Mouse (Mus musculus) liver (tissue): ENCODE results near the gene D430041D05Rik.
A peak's percentile ranks its signal among the peaks of the same experiment; 100 is the strongest.

ENCODE experiments used
- DNase-seq: peaks from one replicate; pipeline ENCODE4 v3.0.0-alpha.2; 2020; ENCODE audit warnings: mixed read lengths

D430041D05Rik gene

DNA sequence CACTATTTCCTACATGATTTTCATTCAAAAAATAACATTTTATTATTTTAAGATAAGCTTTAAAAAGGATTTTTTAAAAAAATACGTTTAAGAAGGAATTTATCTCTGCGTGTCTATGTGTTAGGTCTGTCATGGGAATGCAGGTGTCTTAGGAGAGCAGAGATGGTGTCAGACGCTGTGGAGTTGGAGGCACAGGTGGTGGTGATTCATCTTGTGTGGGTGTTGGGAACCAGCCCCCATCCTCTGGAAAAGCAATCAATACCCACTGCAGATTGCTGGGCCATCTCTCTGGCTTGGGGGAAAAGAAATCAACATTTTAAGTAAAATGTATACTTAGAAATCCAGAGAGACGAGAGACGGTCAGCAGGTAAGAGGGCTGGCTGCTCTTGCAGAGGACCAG, 225.2 kb downstream of the D430041D05Rik start:
- DNase-seq, result no peak

DNA sequence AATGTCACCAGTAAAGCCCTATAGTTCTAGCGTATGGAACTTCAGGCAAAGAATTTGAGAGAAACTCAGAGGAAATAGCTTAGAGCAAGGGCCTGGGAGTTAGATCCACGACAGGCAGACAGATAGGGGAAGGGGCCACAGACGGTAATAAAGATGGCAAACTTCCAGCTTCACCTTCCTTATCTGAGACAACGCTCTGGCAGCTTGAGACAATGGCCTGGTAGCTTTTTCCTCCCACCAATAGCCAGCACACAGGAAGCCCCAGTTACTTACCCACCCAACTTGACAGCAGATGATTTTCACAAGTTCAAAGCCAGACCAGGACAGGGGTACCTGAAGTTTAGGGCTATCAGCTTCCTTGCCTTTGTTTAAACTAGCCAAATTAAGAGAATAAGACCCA, 226.5 kb downstream of the D430041D05Rik start:
- DNase-seq, result no peak

DNA sequence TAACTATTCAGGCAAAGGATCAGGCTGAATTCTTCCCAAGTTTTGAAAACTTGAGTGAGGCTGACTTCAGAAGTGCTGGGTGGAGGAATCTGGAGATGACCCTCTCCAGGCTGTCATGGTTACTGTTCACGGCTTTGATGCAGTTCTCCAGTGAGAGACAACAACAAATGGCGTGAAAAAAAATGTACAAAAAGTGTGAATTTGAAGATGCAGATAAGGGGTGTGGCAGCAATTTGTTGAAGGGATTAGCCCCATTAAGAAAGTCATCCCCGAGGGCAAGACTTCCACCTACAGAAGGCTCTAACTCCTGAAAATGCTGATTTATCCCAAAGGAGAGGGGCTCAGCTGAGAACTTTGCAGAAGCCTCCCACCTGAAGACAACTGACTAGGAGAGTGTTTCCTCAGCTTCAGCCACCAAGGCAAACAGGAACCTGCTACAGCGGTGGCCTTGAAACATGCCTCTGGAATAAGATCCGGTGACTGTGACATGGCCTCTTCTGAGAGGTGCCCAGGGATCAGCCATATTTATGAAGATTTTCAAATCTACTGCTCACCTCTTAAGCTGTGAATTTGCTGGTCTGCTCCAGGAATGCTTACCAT, 227.5 kb downstream of the D430041D05Rik start:
- DNase-seq, result no peak

DNA sequence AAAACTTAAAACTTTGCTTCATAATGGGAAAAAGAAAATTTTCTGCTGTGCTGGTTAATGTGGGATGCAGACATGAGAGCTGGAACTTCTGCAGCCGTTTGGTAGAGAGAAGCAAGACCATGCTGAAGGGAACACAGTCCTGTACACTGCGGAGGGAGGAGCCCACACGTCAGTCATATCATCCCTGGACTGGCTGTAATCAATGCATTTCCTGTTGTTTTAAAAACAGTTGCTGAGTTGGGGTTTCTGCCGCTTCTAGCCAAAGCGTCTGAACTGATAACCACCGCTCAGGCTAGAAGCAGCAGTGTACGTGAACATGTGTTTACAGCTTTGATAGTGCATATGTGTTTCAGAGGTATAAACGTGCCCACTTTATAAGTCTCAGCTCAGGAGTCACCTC, 231.2 kb downstream of the D430041D05Rik start:
- no peak for DNase-seq

DNA sequence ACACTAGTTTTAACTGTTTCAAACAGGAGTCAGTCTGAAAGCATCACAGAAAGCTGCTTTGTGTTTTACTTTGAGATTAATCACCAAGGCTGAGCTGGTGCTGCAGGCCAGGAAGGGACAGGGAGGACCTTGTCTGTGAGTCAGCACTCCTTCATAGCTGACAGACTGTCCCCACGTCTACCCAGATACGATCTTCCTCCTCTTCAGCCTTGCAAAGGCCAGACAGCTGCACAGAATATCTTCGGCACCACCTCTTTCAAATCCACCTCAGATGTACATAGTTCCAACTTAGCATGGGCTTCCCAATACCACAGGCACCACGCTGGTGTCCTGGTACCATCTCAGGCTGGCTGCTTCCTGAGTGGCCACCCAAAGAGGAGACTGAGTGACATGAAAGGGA, 232.6 kb downstream of the D430041D05Rik start:
- no peak for DNase-seq

DNA sequence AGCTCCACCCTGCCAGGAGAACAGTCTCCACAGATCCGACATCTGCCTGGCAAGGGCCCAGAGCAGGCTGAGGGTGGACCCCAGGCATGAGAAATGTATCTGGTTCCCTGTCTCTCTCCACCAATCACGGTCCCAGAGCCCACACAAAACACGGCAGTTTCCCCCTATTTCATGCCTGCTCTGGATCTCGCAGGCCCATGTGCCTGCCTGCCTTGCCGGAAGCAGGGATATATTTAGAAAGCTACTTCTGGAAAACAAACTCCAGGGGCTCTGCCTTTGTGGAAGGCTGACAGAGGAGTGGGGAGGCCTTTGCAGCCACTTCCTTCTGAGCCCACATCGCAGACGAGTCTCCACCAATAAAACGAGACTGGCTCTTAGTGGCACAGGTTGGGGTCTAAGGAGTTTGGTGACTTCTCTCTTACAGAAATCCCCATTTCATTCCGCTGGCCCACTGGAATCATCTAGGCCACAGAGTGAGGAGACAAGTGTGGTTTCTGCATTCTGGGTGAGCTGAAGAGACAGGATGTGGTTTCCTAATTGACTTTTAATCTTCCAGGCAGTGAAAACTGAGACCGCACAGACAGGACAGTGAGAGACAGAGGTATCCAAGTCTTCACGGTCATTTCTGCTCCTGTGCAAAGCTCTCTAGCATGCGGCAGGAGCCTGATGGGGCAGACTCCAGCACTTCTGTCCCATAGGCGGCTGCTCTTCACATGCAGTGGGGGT, 233.7 kb downstream of the D430041D05Rik start:
- DNase-seq, result peak; percentile 28

DNA sequence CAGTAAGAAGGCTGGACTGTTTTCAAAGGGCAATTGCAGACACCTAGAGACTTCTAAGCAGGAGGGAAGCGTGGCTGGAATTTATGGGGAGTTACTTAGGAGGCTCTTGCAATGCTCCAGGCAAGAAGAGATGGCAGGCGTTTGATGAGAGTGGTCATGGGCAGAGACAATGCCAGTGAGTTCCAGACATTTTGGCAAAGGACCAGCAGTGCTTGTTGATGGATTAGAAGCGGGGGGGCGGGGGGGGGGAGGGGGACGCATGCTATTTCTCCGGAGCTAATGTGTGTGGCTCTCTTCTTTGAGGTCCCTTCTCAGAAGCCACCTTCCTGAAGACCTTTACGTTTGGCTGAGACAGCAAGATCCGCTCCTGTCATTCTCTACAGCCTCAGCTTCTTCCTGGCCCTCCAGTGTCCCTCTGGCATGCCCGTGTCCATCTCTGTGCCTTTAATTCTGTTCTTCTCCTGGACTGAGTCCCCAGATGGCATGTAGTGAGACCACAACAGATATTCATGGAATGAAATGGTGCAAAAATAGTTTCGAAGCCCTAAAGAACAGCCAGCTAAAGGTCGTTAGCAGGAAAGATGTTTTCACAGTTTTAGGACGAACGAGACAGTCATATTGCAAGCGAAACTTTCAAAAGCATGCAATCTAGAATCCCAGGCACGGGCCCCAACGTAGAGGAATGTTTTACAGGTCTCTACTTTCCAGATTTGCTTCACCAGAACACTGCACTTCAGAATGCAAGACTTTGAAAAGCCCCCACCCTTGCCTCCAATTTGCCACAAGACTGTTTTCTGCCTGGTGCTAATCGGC, 234.4 kb downstream of the D430041D05Rik start:
- no peak for DNase-seq

DNA sequence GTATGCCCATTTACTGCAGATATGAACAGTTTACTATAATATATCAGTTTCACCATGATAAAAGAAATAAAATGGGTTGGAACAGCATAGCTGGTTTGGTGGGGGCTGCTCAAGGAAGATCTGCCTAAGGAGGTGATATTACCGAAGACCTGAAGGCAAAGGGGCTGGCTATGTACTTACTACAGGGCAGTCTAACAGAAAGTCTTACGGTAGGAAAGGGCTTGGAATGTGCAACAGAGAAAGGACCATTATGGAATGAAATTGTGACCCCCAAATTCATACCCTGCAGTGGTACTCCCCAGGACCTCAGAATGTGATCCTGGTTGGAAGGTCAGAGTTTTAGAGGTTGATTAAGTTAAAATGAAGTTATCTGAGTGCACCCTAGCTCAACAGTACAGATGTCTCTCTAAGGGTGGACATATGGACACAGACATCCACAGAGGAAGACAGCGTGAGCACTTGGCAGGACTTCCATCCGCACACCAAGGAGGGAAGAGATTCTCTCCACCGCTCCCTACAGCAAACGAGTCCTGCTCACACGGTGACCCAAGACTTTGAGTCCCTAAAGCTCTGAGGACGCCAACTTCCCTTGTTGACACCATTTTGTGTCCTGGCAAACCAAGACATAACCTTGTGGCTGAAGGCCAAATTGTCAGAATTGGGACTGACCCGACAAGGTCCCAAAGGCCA, 235.2 kb downstream of the D430041D05Rik start:
- DNase-seq, result no peak

DNA sequence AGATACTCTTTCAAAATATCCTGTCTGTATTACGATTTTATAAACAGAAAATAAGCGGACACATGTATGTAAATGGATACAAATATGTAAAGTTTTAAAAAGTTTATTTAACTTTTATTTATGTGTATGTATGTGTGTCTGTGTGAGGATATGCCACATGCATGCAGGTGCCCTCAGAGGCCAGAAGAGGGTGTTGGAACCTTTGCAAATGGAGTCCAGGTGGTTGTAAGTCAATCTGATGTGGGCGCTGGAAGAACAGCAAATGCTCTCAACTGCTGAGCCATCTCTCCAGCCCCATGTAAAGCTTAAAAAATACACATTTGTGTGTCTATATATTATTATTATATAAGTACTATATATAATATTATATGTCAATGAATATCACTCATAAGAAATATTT, 237.4 kb downstream of the D430041D05Rik start:
- no peak for DNase-seq

DNA sequence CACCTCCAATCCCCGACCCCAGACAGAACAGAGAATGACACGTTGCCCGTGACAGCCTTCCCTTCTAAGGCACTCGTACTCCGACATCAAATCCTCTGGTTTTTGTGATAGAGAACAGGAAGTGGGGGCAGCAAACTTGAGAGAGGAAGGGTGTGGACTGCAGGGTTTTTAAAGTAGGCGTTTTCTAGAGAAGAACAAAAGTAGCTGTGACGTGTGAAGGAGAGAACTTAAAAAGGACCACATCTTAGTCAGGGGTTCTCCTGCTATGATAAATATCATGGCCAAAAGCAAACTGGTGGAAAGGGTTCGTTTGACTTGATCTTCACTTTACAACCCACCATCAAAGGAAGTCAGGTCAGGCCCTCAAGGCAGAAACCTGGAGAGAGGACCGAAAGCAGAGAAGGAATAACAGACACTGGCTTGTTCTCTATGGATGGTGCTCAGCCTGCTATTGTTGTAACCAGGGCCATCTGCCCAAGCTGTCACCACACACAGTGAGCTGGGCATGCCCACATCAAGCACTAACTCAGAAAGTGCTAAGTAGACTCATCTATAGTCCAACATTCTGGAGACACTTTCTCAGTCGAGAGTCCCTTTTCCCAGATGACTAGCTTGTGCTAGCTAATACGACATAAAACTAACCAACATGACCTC, 238.0 kb downstream of the D430041D05Rik start:
- DNase-seq, result no peak

DNA sequence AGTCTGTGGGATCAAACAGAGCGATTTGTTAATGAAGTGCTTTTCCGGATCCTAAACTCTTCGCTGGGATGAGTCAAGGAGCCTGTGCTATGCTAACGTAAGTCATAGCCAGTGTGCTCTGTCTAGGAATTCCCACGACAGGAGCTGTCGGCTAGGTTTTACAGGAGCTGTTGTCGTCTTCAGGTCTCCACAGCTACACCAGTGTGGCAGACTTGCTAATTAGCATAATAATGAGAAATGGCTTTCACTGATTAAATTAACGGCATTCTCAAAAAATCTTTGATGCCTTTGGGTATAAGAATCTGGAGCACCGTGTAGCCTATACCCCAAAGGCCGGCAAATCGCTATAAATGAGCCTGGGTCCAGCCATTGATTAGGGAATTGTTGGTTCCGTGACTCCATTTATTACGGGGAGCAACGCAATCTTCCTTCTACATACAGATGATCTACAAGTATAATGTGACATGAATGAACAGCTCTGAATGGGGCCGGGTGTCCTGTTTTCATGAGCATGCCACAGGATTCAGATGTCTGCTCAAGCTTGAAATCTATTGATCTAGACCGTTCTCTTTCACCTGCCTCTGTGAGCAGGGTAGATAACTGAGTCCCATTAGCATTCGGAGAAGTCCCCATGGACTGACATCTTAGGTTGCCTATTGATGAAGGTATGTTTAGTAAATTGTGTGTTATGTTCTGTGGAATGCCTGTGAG, 242.5 kb downstream of the D430041D05Rik start:
- DNase-seq, result no peak

DNA sequence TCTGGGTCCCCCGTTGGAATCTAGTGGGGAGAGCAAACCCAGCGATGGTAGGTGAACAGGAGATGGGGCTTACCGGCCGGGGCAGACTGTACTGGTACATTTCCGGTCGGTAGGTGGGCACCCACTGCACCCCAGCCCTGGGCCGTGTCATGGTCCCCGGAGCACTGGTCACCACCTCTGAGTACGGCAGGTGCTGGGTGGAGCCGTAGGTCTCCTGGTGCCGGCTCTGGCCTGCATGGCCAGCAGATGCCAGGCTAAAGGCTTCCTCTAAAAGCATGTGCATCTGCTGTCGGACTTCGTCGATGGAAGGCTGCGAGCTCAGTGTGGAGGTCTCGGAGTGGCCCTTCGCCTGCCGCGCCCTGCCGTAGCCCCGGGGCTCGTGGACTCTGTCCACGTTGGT, 243.0 kb downstream of the D430041D05Rik start:
- DNase-seq, result no peak

DNA sequence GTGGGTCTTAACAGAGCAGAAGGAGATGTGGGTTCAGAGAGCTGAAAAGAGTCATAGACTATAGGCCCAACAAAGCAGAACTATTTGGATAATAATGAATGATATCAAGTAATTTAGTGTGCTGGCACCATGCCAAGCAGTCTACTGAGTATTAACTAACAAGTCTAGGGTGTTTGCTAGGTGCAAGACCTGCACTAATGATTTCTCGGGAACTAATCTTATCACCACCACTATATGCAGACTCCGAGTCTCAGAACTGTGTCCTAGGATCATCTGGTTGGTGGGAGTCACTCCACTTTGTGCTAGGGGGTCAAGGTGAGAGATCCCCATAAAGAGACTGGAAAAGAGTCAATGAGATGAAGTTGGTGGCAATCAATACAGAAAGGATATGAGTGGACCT, 245.2 kb downstream of the D430041D05Rik start:
- DNase-seq, result no peak

DNA sequence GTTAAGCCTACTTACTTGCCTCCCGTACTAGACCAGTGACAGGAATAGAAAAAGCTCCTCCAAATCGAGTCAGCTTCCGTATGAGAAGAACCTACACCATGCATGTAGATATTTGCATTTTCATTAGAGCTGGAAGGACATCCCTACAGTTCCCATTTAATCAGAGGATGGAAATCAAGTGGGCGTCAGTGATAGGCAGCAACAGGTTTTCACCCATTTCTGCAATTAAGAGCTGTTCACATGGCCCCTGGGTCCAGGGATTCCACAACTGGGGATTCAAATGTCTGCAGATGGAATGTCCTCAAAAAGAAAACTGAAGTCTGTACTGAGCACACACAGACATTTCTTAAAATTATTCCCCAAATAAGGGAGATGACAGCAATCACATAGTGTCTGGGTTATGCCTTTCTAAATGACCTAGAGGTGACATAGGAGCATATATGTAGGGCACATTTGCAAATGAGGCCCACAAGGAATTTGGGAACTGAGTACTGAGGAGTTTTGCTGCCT, 246.8 kb downstream of the D430041D05Rik start:
- no peak for DNase-seq

DNA sequence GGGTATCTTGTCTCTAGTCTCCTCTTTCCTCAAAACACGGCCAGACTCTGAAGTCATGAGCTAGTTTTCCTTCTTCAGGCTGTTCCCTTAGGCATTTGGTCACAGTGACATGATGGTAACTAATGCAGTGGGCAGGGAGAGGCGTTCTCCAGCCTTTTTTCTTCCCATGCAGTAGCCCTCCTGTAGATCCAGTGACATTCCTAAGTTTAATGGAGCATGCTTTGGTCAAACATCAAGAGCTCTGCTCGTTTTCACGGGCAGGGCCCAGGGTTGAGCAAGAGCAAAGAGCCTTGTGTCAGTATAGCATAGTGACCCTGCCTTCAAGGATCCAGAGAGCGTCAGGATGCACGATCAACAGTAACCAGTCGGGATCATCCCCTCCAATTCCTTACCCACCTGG, 247.4 kb downstream of the D430041D05Rik start:
- no peak for DNase-seq

DNA sequence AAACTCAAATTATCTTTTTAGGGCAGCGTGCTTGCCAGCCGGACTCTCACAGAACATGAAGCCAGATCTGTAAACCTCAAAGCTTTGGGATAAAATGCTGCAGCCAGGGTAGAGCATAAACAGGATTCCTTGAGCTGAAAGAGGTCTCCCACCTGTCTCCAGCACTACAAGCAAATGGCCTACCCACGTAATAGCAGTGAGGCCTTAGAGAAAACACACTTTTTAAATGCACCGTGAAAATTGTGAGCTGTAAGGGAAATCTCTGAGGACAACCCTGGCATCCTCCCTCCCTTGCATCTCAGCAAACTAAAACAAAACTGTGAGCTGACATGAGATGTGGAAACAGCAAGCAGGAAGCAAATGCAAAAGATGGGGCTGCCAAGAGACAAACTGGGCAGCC, 253.0 kb downstream of the D430041D05Rik start:
- DNase-seq, result no peak

DNA sequence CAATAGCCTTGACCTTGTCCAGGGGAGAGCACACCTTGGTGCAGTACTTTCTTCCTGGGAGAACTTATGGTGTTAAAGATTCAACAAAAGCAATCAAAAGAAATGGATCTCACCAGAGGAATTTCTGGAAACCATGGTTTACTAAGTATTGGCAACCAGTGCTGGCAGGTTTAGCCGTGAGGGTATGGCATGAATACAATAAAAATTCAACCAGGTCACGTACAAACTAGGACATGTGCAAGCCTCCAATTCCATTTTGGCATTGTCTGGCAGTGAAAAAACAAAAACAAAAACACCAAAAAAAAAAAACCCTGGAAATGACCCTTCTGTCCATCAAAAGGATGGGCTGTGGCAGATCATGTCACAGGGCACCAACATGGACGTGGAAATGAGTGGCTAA, 256.9 kb downstream of the D430041D05Rik start:
- DNase-seq, result no peak

DNA sequence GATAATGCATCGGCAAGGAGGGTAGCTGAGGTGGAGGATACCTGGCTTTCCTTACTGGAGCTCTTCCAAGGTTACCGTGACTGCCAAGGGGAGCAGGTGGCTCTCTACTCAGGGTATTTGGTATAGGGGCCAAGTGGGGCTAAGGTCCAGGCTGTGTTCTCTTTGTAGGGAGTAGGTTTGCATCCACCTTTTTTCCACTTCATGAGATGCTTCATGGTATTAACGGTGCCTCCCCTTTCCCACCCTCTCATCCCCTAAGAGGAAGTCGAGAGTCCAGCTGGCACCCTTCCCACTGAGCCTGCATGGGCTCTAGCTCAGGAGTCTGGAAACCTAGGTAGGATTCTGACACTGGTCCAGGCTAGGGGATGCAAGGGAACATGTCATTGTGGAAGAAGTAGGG, 257.5 kb downstream of the D430041D05Rik start:
- no peak for DNase-seq

DNA sequence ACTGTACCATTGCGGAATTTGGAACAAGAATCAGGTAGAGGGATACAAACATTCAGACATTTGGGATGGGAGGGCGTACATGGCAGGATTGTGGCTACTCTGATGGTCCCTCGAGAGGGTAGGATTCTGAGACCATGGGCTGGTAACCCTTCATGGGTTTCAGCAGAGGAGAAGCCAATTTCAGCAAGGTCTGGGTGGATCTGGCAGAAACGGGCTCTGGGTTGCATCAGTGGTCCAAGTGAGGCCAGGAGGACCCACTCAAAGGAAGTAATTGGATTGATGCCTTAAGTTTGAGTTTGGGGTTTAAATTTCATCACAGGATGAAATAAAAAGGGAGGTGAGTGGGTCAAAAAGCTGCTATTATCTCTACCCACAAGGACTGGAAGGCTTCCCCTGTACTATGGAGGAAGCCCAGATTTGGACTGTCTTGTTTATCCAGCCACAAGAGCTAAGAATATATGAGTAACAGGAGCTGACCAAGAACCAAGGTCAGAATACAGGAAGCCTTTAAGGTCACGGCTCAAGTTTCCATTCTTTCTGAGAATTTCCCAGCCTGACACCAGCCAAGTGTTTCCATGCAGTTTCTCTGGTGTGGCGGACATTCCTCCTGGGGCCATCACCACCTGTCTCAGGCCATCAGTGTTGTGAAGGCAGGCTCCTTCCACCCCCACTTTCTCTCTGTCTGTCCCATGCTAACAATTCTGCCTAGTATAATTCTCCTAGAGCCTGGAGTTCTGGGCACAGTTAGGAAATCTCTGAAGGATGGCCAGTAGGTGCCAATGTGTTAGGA, 260.0 kb downstream of the D430041D05Rik start:
- DNase-seq, result no peak

DNA sequence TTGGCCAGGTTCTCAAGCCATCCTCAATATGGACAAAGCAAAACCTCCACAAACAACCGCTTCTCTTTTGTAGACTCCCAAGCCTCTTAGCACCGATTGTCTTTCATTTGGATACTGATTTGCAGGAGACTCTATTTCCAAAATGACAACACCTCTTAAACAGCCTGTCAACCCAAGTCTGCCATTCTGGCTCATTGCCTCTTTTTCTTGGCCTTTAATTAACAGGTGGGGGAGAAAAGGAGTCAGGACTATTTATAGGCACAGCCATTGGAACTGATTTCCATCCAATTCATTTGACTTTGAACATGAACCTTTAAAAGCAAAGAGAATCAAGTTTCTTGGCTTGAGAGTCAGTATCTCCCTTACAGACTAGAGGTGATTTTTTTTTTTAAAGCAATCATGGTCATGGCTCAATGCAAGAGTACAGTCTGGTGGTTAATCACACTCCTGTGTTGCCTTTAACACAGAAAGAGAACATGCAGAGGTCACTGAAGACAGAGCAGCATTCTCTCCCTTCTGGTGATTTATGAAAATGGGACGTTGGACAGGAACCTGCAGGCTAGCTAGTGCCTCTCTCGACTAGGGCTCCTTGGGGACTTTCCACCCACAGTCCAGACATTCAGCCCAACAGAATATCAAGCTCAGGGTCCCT, 262.8 kb downstream of the D430041D05Rik start:
- no peak for DNase-seq

DNA sequence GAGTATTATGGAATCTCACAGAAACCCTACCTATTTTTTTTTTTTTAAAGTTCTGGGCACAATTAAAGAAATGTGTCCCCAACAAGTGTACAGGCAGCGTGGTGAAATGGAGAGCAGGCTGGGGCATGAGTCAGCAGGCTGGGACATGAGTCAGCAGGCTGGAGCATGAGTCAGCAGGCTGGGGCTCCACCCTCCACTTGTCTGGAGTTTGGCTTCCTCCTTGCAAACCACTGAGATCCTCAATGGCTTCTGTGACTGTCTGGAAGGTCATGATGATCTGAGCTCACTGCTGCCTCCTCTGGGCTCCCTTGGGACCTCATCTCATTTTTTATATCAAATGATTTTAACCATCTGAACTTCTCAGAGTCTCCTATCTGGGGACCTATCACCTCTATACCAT, 264.8 kb downstream of the D430041D05Rik start:
- DNase-seq, result peak; percentile 81
